Mouse (Mus musculus): ENCODE results near the gene Hbq1a. TPM values are rescaled to one million over a fixed set of nuclear protein-coding genes. Genes with fewer than 3 reads are reported as not detected.
"Not testable (repeated sequence)": the region's sequence is repeated elsewhere in the genome, so short reads cannot be mapped to it uniquely, and the experiment has no call there.

The Hbq1a gene
- polyA plus RNA-seq, 1 experiment from 2014 or later, result not detected

DNA sequence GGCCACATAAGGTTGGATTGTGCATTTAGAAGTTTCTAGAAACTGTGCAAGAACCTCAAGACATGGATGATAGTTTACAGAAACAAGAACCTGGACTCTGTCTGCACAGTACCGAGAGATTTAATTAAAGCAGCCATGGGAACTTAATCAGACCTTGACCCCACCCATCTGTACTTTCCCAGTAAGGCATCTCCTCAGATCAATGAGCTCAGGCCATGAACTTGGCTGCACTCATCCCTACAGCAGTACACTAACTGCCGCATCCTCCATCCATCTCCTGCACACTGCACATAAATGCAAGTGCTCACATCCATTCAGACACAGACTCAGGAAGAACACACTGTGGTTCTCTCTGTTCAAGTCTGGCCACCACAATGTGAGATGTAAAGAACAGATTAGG lies 19.2 kb upstream of the Hbq1a start:
- H3K27ac ChIP-seq (ENCODE audit: low read depth, low read length), result no peak overlapping the region
- no peaks in the 10 kb centered on the region for H3K4me1 ChIP-seq (replicated peaks; ENCODE audit: control insufficient read depth, insufficient read depth, low read length)
- H3K36me3 ChIP-seq (ENCODE audit: control insufficient read depth, insufficient read depth, low read length), result no peaks in the 10 kb centered on the region
- H3K9ac ChIP-seq (ENCODE audit: low read depth, low read length), result no peak overlapping the region
- ATAC-seq (ENCODE audit: low FRiP score), result no peak
- H3K4me3 ChIP-seq (ENCODE audit: low read depth, low read length), result no peak overlapping the region
- WGBS, result 75% methylated on average over 2 of the region's 2 CpGs
- H3K4me2 ChIP-seq (replicated peaks; ENCODE audit: low read depth, low read length), result no peak overlapping the region
- no peaks in the 10 kb centered on the region for H3K27me3 ChIP-seq (ENCODE audit: control insufficient read depth, insufficient read depth, low read length)
- H3K9me3 ChIP-seq (ENCODE audit: control insufficient read depth, low read length), result no peaks in the 10 kb centered on the region
- no peak for DNase-seq (ENCODE audit: low spot score)

- Histone ChIP-seq H3K4me3 (ENCODE audit: low read depth, low read length) (no peak overlapping the region), H3K4me1 (replicated peaks; ENCODE audit: control insufficient read depth, insufficient read depth, low read length) (no peaks in the 10 kb centered on the region), H3K9me3 (ENCODE audit: control insufficient read depth, low read length) (no peaks in the 10 kb centered on the region), H3K27ac (ENCODE audit: low read depth, low read length) (no peak overlapping the region), H3K27me3 (ENCODE audit: control insufficient read depth, insufficient read depth, low read length) (no peaks in the 10 kb centered on the region), H3K36me3 (ENCODE audit: control insufficient read depth, insufficient read depth, low read length) (no peaks in the 10 kb centered on the region), H3K4me2 (replicated peaks; ENCODE audit: low read depth, low read length) (no peak overlapping the region), H3K9ac (ENCODE audit: low read depth, low read length) (no peak overlapping the region)
- no peak for ATAC-seq (ENCODE audit: low FRiP score)
- whole genome bisulfite sequencing, result 83% methylated on average over 1 of the region's 1 CpGs
- DNase-seq (ENCODE audit: low spot score), result no peak
Observed at GRCm38 (mm10) chr11:32281416-32282144, 18.3 kb upstream of the Hbq1a start.

DNA sequence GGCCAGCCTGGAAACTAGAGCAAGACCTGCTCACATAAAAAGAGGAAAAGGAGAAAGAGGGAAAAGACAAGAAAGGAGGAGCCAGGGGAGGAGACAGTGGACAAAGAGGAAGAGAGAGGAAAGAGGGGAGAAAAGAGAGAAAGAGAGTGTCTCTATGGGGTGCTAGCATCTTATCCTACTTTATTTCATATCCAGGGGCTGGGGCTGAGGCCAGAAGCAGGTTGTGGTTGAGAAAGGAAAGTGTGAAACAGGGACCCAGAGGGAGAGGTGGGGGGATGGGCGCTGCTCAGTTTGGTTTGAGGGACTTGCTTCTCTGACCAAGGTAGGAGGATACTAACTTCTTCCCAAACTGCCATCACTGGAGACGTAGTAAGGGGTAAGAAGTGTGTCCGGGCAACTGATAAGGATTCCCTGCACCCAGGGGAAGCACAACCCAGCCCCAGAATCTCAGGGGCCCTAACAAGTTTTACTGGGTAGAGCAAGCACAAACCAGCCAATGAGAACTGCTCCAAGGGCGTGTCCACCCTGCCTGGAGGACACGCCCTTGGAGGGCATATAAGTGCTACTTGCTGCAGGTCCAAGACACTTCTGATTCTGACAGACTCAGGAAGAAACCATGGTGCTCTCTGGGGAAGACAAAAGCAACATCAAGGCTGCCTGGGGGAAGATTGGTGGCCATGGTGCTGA lies 16.6 kb upstream of the Hbq1a start, which contains the start of gene Hba-a1:
TSS of gene Hba-a1 (plus strand) at position 421 of the 687 bp plus-strand sequence.
- H3K4me1 ChIP-seq (replicated peaks; ENCODE audit: control insufficient read depth, insufficient read depth, low read length); DNase-seq (ENCODE audit: low spot score); H3K9ac ChIP-seq (ENCODE audit: low read depth, low read length); H3K4me3 ChIP-seq (ENCODE audit: low read depth, low read length); H3K27ac ChIP-seq (ENCODE audit: low read depth, low read length); H3K27me3 ChIP-seq (ENCODE audit: control insufficient read depth, insufficient read depth, low read length); ATAC-seq (ENCODE audit: low FRiP score); H3K9me3 ChIP-seq (ENCODE audit: control insufficient read depth, low read length); H3K36me3 ChIP-seq (ENCODE audit: control insufficient read depth, insufficient read depth, low read length); H3K4me2 ChIP-seq (replicated peaks; ENCODE audit: low read depth, low read length): not testable (repeated sequence)
- 40% methylated on average over 1 of the region's 5 CpGs for WGBS

DNA sequence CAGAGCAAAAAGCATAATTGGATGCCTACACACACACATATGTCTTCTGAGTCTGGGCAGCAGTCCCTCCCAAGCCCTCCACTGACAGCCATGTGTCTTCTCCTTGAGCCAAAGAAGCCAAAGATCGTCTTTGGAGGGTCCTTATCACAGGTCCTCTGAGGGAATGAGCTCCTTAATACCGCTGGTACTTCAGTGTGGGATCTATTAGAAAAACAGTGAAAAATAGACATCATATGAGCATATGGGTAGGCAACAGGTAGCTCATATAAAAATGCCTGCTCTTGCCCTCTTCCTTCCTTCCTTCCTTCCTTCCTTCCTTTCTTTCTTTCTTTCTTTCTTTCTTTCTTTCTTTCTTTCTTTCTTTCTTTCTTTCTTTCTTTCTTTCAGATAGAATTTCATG lies 15.3 kb upstream of the Hbq1a start:
- not testable (repeated sequence) for DNase-seq (ENCODE audit: low spot score); H3K27ac ChIP-seq (ENCODE audit: low read depth, low read length); H3K4me1 ChIP-seq (replicated peaks; ENCODE audit: control insufficient read depth, insufficient read depth, low read length); H3K36me3 ChIP-seq (ENCODE audit: control insufficient read depth, insufficient read depth, low read length); ATAC-seq (ENCODE audit: low FRiP score); H3K27me3 ChIP-seq (ENCODE audit: control insufficient read depth, insufficient read depth, low read length); H3K9ac ChIP-seq (ENCODE audit: low read depth, low read length); H3K9me3 ChIP-seq (ENCODE audit: control insufficient read depth, low read length); H3K4me3 ChIP-seq (ENCODE audit: low read depth, low read length); H3K4me2 ChIP-seq (replicated peaks; ENCODE audit: low read depth, low read length)
- whole genome bisulfite sequencing, result 57% methylated on average over 2 of the region's 2 CpGs

DNA sequence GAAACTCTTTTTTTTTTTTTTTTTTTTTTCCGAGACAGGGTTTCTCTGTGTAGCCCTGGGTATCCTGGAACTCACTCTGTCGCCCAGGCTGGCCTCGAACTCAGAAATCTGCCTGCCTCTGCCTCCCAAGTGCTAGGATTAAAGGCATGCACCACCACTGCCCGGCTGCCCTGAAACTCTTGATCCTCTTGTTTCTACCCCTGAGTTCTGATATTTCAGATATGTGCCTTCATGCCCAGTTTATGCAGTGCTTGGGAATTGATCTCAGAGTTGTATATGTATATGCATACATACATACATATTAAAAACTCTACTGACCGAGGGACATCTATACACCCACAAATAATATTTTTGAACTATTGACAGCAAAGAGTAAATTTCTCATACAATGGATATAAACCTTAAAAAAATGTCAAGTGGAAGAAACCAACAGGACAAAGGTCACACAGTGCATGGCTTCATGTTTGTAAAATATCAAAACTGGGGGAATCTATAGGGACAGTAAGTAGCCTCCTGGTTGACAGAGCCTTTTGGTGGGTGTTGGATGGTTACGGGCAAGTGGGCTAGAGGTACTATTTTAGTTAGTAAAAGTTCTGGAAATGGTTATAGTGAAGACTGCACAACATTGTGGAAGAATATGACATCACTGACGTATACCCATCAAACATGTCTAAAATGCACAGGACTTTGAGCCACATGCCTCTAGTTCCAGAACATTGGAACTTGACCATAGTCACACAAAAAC lies 14.7 kb upstream of the Hbq1a start:
- H3K27me3 ChIP-seq (ENCODE audit: control insufficient read depth, insufficient read depth, low read length), result no peaks in the 10 kb centered on the region
- no peak overlapping the region for H3K27ac ChIP-seq (ENCODE audit: low read depth, low read length)
- 87% methylated on average over 7 of the region's 7 CpGs for WGBS
- no peak overlapping the region for H3K4me2 ChIP-seq (replicated peaks; ENCODE audit: low read depth, low read length)
- H3K9ac ChIP-seq (ENCODE audit: low read depth, low read length), result no peak overlapping the region
- DNase-seq (ENCODE audit: low spot score) (no peak), ATAC-seq (ENCODE audit: low FRiP score) (no peak)
- H3K9me3 ChIP-seq (ENCODE audit: control insufficient read depth, low read length), result no peaks in the 10 kb centered on the region
- no peaks in the 10 kb centered on the region for H3K36me3 ChIP-seq (ENCODE audit: control insufficient read depth, insufficient read depth, low read length)
- H3K4me3 ChIP-seq (ENCODE audit: low read depth, low read length), result no peak overlapping the region
- H3K4me1 ChIP-seq (replicated peaks; ENCODE audit: control insufficient read depth, insufficient read depth, low read length), result no peaks in the 10 kb centered on the region

GRCm38 (mm10) chr11:32285887-32286286 lies 14.0 kb upstream of the Hbq1a start:
- H3K27me3 ChIP-seq (ENCODE audit: control insufficient read depth, insufficient read depth, low read length); H3K9ac ChIP-seq (ENCODE audit: low read depth, low read length); H3K4me1 ChIP-seq (replicated peaks; ENCODE audit: control insufficient read depth, insufficient read depth, low read length); H3K4me3 ChIP-seq (ENCODE audit: low read depth, low read length); H3K4me2 ChIP-seq (replicated peaks; ENCODE audit: low read depth, low read length); ATAC-seq (ENCODE audit: low FRiP score); H3K36me3 ChIP-seq (ENCODE audit: control insufficient read depth, insufficient read depth, low read length); H3K9me3 ChIP-seq (ENCODE audit: control insufficient read depth, low read length); H3K27ac ChIP-seq (ENCODE audit: low read depth, low read length); DNase-seq (ENCODE audit: low spot score): not testable (repeated sequence)

GRCm38 (mm10) chr11:32286695-32287492 lies 13.0 kb upstream of the Hbq1a start, which contains the start of gene Hbq1b:
Gene Hbq1b (plus strand): TSS chr11:32286965.
- not testable (repeated sequence) for H3K27ac ChIP-seq (ENCODE audit: low read depth, low read length); H3K9me3 ChIP-seq (ENCODE audit: control insufficient read depth, low read length); H3K4me1 ChIP-seq (replicated peaks; ENCODE audit: control insufficient read depth, insufficient read depth, low read length); H3K36me3 ChIP-seq (ENCODE audit: control insufficient read depth, insufficient read depth, low read length); H3K9ac ChIP-seq (ENCODE audit: low read depth, low read length); H3K27me3 ChIP-seq (ENCODE audit: control insufficient read depth, insufficient read depth, low read length); H3K4me3 ChIP-seq (ENCODE audit: low read depth, low read length)
- WGBS, result 23% methylated on average over 30 of the region's 33 CpGs
- ATAC-seq (ENCODE audit: low FRiP score), result peak; percentile 57
- peak within 1 kb of the TSS; percentile 48 for H3K4me2 ChIP-seq (replicated peaks; ENCODE audit: low read depth, low read length)
- DNase-seq (ENCODE audit: low spot score), result peak; percentile 73

GRCm38 (mm10) chr11:32287493-32287825 lies 12.4 kb upstream of the Hbq1a start:
- Histone ChIP-seq H3K9me3 (ENCODE audit: control insufficient read depth, low read length) (no peaks in the 10 kb centered on the region), H3K27me3 (ENCODE audit: control insufficient read depth, insufficient read depth, low read length) (no peaks in the 10 kb centered on the region), H3K27ac (ENCODE audit: low read depth, low read length) (no peak overlapping the region), H3K4me1 (replicated peaks; ENCODE audit: control insufficient read depth, insufficient read depth, low read length) (no peaks in the 10 kb centered on the region), H3K36me3 (ENCODE audit: control insufficient read depth, insufficient read depth, low read length) (no peaks in the 10 kb centered on the region), H3K4me3 (ENCODE audit: low read depth, low read length) (no peak overlapping the region), H3K4me2 (replicated peaks; ENCODE audit: low read depth, low read length) (no peak overlapping the region), H3K9ac (ENCODE audit: low read depth, low read length) (no peak overlapping the region)
- ATAC-seq (ENCODE audit: low FRiP score) (no peak), DNase-seq (ENCODE audit: low spot score) (no peak)
- 71% methylated on average over 9 of the region's 9 CpGs for WGBS

Measured in hindbrain, embryonic 11.5 days (tissue).